Mouse (Mus musculus) erythroblast, embryonic 14.5 days (primary cell): ENCODE results near the gene Paxx. TPM values are rescaled to one million over a fixed set of nuclear protein-coding genes. Genes with fewer than 3 reads are reported as not detected.

ENCODE experiments used
- H3K27me3 ChIP-seq: 2 replicates; pipeline ENCODE4 v1.6.1; 2012; ENCODE audit warnings: inconsistent platforms; ENCODE audit not compliant: control insufficient read depth
- H3K36me3 ChIP-seq: 2 replicates; pipeline ENCODE4 v1.6.1; 2012; ENCODE audit warnings: mild to moderate bottlenecking, inconsistent platforms; ENCODE audit not compliant: control insufficient read depth
- H3K4me1 ChIP-seq: 2 replicates; pipeline ENCODE4 v1.6.1; 2012; ENCODE audit warnings: inconsistent platforms; ENCODE audit not compliant: control insufficient read depth
- H3K4me3 ChIP-seq: replicated peaks from 2 replicates; pipeline ENCODE3; 2012; ENCODE audit warnings: moderate library complexity, mild to moderate bottlenecking, inconsistent platforms
- H3K9me3 ChIP-seq: 2 replicates; pipeline ENCODE4 v1.6.1; 2012; ENCODE audit warnings: low read length, inconsistent platforms, mixed read lengths; ENCODE audit not compliant: control insufficient read depth
- GATA1 ChIP-seq: IDR thresholded peaks from 2 replicates; pipeline ENCODE4 v1.6.1; 2012; ENCODE audit warnings: low read length, inconsistent platforms, mixed read lengths
- TAL1 ChIP-seq: IDR thresholded peaks from 3 replicates; pipeline ENCODE4 v1.6.1; 2012; ENCODE audit warnings: low read length, inconsistent platforms, mixed read lengths
- polyA plus RNA-seq: library from polyadenylated mRNA; stranded (reverse); fragments of >175 nt; gene quantifications from 2 replicates; pipeline ENCODE4 v1.2.3, GENCODE M21; 2012

The Paxx gene
- polyA plus RNA-seq, 1 experiment, result 1.1 TPM

DNA sequence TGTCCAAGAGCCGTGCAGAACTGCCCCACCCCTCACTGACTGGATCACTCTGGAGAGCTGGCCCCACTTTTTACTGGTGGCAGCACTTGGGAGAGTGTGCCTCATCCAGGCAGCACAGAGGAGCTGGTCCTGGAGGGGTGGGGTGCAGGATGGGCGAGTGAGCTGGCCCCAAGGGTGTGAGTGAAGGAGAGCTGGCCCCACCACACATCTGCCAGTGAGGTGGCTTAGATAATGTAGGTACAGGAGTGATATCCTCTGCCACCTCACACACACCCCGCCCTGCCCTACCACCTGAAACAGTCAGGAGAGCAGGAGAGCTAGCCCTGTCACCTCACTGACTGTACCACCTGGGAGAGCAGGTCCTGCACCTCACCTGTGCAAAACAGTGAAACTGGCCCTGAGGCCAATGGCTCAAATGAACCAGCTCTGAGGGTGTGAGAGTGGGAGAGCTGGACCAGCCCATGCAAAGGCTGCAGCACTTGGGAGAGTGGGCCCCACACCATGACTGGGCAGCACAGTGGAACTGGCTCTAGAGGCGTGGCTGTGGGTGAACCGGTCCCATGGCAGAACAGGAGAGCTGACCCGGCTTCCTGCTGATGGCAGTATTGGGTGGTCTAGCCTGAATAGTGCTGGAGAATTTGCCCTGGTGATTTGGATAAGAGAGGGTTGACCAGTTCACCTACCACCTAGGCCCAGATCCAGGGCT lies 27.2 kb upstream of the Paxx start:
- H3K4me3 ChIP-seq, result peak overlapping the region; percentile 22
- H3K9me3 ChIP-seq, result no peaks in the 10 kb centered on the region
- H3K36me3 ChIP-seq, result no peaks in the 10 kb centered on the region
- TF ChIP-seq GATA1, result no peak
- TF ChIP-seq TAL1, result no peak
- H3K27me3 ChIP-seq, result no peaks in the 10 kb centered on the region
- peaks cover 58% of the 10 kb centered on the region for H3K4me1 ChIP-seq

DNA sequence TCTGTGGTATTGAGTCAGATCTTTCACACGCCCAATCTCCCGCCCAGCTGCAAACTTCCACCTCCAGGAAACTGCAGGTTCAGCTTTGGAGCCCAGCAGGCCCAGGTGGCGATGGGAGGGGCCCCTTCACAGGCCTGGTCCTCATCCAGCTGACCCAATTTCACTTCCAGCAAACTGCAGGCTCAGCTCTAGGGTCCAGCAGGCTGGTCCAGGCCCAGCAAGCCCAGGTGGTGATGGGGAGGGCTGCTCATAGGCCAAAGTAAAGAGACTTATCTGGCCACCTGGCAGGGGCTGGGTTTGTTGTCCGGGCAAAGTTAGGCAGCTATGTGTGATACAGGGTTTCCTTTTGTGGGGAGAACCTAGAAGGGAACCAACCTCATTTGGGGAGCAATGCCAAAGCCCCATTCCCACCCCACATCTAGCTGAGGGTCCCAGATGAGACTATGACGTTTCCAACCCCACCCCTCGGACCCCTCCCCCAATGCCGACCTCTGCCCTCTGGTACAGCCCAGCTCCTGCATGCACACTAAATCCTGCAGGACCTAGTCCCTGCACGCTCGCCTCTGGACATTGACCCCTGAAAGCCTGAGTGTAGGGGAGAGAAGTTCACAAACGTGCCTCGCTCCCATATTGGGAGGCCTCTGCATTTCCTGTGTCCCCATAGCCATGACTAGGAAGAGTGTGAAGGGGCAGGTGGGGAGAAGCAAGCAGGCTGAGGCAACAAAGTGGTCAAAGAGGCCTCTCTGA lies 24.2 kb upstream of the Paxx start:
- Histone ChIP-seq H3K4me1 (peaks cover 53% of the 10 kb centered on the region), H3K36me3 (no peaks in the 10 kb centered on the region), H3K27me3 (no peaks in the 10 kb centered on the region), H3K4me3 (no peak overlapping the region), H3K9me3 (no peaks in the 10 kb centered on the region)
- TF ChIP-seq TAL1, result no peak
- TF ChIP-seq GATA1, result no peak

DNA sequence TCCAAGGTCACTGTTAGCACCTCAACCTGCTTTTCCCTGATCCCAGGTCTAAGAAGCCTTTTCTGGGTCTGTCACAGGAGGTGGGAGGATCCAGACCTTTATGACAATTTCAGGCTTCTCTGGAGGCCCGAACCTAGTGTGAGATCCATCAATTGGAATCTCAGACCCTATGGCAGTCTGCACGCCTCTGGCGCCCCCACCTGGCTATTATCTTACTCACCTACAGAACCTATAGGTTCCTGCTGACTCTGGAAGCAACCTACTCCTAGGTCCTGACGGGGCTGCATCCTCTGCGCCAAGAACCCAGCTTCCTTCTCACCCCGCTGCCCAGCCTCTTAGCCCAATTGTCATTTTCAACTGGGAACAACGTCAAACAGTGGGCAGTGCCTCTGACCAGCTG lies 22.1 kb upstream of the Paxx start:
- peaks cover 33% of the 10 kb centered on the region for H3K4me1 ChIP-seq
- H3K4me3 ChIP-seq, result no peak overlapping the region
- H3K27me3 ChIP-seq, result no peaks in the 10 kb centered on the region
- TF ChIP-seq TAL1 (no peak), GATA1 (no peak)
- H3K36me3 ChIP-seq, result no peaks in the 10 kb centered on the region
- H3K9me3 ChIP-seq, result no peaks in the 10 kb centered on the region

DNA sequence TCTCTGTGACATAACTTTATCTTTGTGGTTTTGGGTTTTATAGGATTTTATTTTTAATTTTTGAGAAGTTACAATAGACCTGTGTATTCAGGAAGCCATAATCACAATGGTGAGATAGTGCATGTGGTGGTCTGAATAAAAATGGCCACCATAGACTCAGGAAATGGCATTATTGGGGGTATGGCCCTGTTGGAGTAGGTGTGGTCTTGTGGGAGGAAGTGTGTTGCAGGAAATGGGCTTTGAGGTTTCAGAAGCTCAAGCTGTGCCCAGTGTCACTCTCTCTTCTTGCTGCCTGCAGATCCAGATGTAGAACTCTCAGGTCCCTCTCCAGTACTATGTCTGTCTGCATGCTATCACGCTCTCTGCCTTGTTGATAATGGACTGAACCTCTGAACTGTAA lies 19.6 kb upstream of the Paxx start:
- no peaks in the 10 kb centered on the region for H3K9me3 ChIP-seq
- H3K4me3 ChIP-seq, result no peak overlapping the region
- H3K36me3 ChIP-seq, result no peaks in the 10 kb centered on the region
- H3K27me3 ChIP-seq, result no peaks in the 10 kb centered on the region
- no peak for TF ChIP-seq GATA1
- TF ChIP-seq TAL1, result no peak
- peaks cover 10% of the 10 kb centered on the region for H3K4me1 ChIP-seq

DNA sequence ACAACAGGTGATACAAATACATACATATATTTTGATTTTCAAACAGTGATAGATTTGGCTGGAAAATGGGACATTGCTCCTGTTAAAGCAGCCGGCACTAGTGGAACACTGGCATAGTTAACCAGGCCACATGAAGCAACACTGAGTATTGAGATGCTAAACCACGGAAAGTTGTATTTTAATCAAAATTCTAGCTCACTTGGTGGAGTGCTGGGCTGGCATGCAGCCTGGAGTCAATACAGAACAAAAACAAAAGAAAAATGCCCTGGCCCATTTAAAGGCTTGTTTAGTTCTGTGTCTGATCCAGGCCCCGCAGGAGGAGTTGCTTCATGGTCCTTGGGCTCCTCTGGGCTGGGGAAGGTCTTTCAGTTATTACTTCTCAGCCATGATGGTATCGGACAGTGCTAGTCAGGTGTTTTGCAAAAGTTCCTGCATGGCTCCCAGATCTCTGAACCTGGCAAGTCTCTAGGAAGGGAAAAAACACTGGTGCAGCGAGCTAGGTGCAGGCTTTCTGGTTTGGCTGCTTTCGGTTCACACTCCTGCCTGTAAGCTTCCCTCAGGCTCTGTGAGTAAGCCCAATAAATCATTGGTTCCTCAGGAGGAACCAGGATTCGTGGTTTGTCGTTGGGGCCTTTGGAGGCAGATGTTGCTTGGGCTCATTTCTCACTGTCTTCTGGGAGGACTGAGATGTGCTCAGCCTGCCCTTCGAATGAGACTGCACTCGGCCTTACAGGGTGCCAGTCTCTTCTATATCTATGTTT lies 18.8 kb upstream of the Paxx start:
- Histone ChIP-seq H3K9me3 (no peaks in the 10 kb centered on the region), H3K4me3 (no peak overlapping the region), H3K27me3 (no peaks in the 10 kb centered on the region), H3K4me1 (peaks cover 3% of the 10 kb centered on the region; the same call in 1 of the 2 replicates), H3K36me3 (no peaks in the 10 kb centered on the region)
- TF ChIP-seq GATA1, result no peak
- no peak for TF ChIP-seq TAL1

DNA sequence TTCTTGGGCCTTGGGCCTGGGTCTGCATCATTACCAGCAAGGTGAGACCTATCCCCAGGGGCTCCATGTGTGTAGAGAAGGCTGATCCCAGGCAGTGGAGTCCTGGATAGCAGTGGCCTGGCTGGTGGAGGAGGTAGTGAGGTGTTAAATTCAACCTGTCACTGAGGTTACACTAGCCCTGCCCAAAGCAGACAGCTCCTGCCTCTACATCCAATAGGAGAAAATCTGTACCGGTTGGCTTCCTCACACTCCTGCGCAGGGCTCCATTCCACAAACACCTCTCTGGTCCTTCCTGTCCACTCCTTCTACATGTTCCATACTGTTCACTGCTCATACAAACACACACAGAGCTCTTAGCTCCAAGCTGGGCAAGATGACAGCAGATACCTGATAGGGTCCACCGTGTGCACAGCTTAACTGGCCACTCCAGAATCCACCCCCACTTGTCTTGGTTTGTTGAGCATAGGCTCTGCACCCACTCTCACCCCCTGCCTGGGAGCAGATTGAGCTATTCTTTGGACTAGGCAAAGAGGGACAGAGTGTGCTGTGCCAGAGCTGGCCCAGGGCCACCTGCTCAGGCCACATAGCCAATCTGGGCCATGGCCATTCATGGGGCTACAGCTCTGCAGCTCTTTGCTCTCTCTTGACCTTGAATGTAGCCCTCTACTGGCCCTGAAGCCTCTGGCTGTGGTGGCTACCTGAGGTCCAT lies 17.2 kb upstream of the Paxx start:
- Histone ChIP-seq H3K4me3 (no peak overlapping the region), H3K9me3 (no peaks in the 10 kb centered on the region), H3K36me3 (no peaks in the 10 kb centered on the region), H3K4me1 (no peaks in the 10 kb centered on the region), H3K27me3 (no peaks in the 10 kb centered on the region)
- no peak for TF ChIP-seq TAL1
- no peak for TF ChIP-seq GATA1

DNA sequence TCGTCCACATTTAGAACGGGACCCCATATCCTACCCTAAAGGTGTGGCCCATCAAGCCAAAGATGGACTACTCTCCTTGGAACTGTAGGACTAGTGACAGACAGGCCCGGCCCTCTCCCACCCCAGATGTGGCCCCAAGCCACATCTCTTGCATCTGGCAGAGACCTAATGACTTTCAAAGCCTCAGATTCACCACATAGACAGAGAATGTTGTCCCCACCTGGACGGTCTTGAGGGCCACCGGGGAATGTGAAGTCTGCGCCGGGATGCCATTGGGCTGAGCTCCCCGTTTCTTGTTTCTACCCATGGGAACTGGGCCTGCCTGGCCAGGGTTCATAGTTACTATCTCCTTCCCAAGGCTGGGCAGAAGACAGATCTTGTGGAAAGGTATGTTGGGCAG lies 16.6 kb upstream of the Paxx start:
- H3K27me3 ChIP-seq, result no peaks in the 10 kb centered on the region
- no peaks in the 10 kb centered on the region for H3K36me3 ChIP-seq
- H3K4me1 ChIP-seq, result no peaks in the 10 kb centered on the region
- H3K4me3 ChIP-seq, result no peak overlapping the region
- H3K9me3 ChIP-seq, result no peaks in the 10 kb centered on the region
- TF ChIP-seq GATA1 (no peak), TAL1 (no peak)

DNA sequence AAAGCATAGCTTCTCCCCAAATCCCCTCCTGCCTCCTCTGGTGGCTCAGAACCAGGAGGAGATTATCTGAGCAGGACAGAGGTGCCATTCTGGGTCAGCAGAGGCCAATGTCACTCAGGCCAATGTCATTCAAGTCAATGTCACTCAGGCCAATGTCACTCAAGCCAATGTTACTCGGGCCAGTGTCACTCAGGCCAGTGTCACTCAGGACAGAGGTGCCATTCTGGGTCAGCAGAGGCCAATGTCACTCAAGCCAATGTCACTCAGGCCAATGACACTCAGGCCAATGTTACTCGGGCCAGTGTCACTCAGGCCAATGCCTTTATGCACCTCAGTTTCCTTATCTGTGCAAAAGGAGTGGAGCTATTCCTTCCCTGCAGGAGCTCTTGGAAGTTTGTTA lies 11.7 kb upstream of the Paxx start:
- Histone ChIP-seq H3K4me3 (no peak overlapping the region), H3K9me3 (no peaks in the 10 kb centered on the region), H3K36me3 (no peaks in the 10 kb centered on the region), H3K27me3 (no peaks in the 10 kb centered on the region), H3K4me1 (no peaks in the 10 kb centered on the region)
- TF ChIP-seq GATA1 (no peak), TAL1 (no peak)

DNA sequence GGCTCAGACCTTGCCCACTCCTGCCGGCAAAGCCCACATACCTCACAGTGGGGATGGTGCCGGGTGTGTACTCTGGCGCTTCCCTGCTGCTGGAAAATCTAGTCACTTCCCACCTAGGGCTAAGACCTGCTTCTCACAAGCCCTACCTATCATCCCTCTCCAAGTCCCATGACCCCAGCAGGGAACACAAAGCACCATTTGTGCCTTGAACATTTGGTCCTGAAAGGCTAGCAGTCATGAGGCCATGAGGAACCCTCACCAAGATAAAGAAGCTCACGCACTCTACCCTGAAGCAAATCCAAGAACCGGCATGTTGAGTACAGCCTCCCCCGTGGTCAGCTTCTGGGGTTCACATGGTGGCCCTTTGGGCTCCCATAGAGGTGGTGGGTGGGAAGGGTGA lies 9.1 kb upstream of the Paxx start, which contains the start of gene Ptgds:
Gene Ptgds (minus strand): TSS at position 78 of the 400 bp plus-strand sequence.
- no peaks in the 10 kb centered on the region for H3K36me3 ChIP-seq
- no peaks in the 10 kb centered on the region for H3K27me3 ChIP-seq
- TF ChIP-seq GATA1, result no peak
- no peak for TF ChIP-seq TAL1
- no peaks in the 10 kb centered on the region for H3K9me3 ChIP-seq
- H3K4me3 ChIP-seq, result no peak within 1 kb of the TSS
- peaks cover 2% of the 10 kb centered on the region for H3K4me1 ChIP-seq
